Mouse (Mus musculus): ENCODE results near the gene Ube2o. TPM values are rescaled to one million over a fixed set of nuclear protein-coding genes. Genes with fewer than 3 reads are reported as not detected.
A peak's percentile ranks its signal among the peaks of the same experiment; 100 is the strongest.

The Ube2o gene
- total RNA-seq, 2 experiments from 2014 or later: 43.3 to 49.2 TPM

DNA sequence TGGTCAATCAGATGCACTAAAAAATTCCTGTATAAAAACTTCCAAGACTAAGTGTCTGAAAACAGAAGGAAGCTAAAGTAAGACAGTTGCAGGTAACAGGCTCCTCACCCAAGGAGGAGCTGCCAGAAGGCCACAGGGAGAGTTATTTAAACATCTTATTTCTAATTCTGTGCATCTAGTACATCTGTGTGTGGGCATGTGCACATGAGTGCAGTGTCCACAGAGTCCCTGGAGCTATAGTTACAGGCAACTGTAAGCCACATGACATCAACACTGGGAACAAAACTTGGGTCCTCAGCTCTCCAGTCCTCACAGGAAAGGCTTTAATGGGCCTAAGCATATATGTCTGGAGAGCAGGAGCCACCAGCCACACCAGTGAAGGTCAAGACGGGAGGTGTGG is 29.1 kb downstream of the Ube2o start:
- no peak for DNase-seq
- intact Hi-C loops (cut with DNase I): loop anchor here (10.0 kb wide), 1 partner anchor 253 kb away; no protein-coding TSS in a partner anchor

DNA sequence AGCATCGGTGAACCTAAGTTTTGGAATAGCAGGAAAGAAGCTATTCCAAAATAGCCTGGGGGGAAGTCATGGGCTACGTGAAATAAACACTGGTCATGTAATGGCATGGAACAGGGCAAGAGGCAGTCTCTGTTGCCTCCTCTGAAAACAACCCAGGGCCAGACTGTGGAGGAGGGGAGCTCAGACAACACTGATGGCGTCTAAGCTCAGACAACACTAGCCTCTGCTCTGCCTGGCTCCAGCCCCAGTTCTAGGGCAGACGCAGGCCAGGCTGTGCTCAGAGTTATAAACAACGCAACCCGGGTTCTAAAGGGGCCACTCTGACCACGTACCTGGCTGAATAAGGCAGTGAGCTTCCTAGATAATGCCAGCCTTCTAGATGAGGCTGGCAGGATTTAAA is 30.5 kb downstream of the Ube2o start:
- peak in 1 of 2 experiments; percentile 32 for DNase-seq
- intact Hi-C loops (cut with DNase I): loop anchor here (10.0 kb wide), 1 partner anchor 254 kb away; no protein-coding TSS in a partner anchor

DNA sequence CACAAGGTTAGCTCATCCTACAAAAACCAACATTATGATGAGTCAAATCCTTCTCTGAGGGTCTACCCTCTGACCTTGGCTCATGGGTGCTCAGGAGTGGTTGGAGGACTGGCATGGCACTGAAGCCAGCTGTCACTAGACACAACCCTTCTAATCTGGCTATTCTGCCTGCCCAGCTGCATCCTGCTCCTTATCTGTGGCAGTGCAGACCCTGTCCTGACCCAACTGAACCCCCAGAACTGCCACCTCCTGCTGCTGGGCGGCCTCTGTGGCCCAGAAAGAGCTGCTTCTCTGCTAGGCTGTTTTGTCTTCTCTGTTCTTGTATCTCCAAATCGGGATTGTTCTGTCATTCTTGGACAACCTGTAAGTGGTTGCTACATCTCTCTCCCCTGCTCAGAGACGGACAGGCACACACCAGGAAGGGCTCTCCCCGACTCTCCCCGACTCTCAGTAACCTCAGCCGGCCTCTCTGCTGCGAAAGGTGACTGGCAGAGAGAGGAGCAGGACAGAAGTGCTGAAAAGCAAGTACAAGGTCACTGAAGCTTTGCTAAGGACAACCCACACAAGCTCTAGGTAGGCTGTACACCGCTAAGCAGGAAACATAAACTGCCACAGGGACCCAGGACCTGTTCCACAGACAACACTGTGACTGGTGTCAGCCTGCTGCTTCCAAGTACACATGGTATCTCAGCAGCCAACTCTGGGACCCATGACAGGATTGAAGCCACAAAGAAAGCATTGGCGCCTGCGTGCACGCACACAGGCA is 31.8 kb downstream of the Ube2o start:
- intact Hi-C loops (cut with DNase I): loop anchor here (10.0 kb wide), 1 partner anchor 255 kb away; no protein-coding TSS in a partner anchor
- DNase-seq: no peak

DNA sequence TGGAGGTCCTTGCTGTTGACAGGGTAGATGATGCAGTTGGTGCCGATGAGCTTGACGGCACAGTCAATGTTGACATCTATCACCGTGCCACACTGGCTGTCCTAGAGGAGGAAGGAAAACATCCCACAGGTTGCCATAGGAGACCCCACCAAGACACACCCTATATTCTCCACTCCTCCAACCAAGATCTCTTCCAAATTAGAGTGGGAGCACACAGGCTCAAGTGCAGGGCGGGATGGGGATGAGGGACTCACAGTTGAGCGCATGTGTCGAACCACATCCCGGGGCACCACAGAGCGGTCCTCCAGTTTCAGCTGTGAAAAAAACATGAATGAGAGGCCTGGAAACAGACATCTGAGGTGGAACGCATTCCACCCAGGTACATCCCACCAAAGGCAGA is 32.5 kb downstream of the Ube2o start:
- intact Hi-C loops (cut with DNase I): no loop called here
- DNase-seq: no peak

DNA sequence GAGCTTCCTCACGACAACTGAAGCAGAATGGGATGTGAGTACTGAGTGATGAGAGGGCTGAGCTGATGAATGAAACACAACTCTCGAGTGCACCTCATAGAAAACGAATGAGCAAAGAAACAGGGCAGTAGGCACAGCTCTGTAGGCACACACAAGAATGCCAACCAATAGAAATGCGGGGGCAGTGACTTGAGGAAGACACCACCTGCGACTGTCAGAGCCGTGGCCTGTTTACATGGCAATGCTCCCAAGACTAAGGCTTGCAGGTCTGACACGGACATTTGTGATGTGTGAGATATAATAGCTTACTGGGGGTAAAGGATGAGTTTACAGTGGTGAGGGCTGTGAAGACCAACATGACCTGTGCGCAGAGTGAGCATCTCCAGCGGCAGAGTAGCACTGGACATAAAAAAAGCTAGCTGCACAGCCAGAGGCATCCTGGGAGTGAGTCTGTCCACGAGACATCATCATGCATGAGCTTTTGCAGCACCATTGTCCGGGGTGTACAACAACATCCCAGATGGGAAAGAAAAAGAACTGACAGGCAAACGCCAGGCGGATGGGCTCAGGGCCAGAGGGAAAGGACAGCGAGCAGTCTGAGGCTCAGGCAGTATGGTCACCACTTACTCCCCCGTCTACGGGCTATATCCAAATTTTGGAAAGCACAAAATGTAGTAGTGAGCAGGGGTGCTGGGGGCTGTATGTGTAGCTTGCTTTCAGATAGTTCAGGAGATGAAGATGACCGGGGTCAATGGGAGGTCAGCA is 33.8 kb downstream of the Ube2o start:
- intact Hi-C loops (cut with DNase I): no loop called here
- DNase-seq: no peak

DNA sequence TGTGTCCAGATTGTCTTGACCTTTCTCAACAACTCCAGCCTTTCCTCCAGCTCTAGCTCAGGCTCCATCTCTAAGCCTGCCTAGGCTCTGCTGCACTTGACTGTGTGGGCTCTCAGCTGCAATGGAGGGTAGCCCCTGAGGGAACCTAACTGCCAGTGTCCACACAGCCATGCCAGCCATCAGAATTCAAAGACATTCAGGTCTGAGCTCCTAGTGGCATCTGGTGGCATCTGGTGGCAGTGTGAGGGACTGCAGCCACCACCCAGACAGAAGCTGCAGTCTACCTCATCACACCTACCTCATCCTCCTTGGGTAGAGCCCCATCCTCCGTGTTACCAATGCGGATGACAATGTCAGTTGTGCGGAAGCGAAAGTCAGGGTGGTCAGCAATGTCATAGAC is 38.1 kb downstream of the Ube2o start:
- peak; percentile 33 to 57 for DNase-seq

DNA sequence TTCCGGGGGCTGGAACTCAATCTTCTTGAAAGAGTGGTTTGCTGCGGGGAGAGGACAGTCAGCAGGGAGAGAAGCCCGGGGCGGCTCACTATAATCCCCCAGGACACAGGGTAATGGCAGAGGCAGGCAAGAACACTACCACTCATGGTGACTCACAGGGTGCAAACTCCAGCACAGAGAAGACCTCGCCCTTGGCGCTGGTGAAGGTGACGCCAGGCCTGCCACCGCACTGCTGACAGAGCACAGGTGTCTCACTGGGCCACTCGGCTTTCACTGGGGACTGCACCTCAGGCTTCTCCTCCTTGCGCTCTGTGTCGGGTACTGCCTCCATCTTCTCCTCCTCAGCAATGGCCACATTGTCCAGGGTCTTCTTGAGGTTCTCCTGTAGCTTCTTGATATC is 40.1 kb downstream of the Ube2o start:
- intact Hi-C loops (cut with DNase I): no loop called here
- DNase-seq: no peak

More for the DNA sequence above, 38.1 kb downstream of the Ube2o start:
- intact Hi-C loops (cut with DNase I): no loop called here

DNA sequence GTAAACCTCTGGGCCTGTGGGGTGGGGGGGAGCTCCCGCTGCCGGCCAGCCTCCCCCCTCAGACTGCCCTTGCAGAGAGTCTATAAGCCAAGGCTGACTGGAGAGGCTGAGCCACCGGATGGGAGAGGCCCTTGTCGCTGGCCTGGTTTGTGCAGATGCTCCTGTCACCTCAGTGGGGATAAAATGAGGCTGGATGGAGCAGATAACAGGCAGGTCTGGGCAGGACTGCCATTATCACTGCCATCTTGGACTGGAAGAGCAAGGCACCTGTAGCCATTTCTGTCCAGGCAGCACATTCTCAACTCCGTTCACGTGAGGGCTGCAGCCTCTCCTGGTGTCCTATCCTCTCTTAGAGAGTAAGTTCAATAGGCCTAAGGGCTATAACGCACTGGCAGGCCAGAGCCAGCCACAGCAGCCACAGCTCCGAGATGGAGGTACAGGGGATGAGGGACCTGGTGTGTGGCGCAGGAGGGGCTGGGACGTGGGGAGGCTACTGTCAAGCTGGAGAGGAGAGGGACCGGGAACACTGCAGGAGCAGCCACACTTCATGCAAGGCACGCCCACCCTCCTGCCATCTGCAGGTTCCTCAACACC is 43.0 kb downstream of the Ube2o start:
- intact Hi-C loops (cut with DNase I): no loop called here
- DNase-seq: no peak

DNA sequence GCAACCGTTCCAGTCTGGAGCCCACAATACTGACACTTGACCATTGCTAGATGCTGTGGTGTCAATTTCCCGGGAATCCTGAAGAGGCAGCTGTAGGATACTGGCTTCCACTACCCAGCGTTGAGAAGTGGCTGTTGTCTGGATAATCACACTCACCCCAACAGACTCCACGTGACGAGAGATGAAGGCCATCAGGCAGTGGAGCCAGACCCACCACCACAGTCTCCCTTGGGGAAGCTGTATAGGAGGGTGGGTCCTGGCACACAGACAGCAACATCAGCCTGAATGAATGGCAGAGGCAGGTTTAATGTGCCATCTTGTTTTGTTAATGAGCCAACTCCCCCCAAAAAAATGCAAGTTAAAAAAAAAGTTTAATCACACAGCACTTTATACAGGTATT is 43.9 kb downstream of the Ube2o start:
- intact Hi-C loops (cut with DNase I): no loop called here
- DNase-seq: no peak

DNA sequence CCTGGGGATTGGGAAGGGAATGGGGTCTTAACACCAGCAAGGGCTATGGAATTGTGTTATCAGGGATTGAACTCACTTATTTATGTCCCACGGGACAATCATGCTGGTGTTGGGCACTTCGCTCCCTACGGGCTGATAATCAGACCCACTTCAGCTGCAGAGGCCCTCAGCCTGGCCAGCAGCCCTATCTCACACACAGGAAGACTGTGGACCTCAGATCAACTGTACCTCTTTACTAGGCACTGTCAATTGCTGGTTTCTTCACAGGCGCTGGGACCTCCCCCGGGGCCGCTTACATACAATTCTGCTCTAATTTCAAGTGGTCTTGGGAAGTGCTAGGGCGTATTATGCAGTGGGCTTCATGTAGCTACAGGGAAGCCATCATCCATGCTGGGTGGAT is 44.6 kb downstream of the Ube2o start:
- intact Hi-C loops (cut with DNase I): no loop called here
- no peak for DNase-seq

DNA sequence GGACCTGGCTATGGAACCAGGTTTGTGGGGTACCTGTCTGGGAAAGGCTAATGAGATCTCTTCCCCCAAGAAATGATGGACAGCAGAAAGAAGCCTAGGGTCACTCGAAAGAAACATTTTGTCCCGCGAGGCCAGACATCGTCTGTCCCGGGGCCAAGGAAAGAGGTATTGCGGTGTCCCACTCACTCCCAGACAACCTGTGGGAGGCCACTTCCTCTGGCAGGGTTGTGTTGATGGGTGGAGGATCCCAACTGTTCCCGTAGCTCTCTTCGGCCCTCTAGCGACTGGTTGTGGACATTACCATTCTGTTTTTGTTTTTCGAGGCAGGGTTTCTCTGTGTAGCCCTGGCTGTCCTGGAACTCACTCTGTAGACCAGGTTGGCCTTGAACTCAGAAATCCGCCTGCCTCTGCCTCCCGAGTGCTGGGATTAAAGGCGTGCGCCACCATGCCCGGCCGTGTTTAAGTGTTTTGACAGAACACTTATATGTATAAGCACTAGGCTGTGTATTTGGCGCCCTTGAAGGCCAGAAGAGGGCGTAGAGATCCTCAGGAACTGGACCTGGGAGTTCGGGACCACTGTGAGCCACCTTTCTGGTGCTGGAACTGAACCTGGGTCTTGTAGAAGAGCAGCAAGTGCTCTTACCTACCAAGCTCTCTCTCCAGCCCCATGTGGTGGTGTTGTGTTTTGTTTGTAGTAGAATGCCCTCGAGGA is 46.9 kb downstream of the Ube2o start:
- peak; percentile 77 to 82 for DNase-seq
- intact Hi-C loops (cut with DNase I): loop anchor here (1.0 kb wide), 1 partner anchor 33 kb away; no protein-coding TSS in a partner anchor

DNA sequence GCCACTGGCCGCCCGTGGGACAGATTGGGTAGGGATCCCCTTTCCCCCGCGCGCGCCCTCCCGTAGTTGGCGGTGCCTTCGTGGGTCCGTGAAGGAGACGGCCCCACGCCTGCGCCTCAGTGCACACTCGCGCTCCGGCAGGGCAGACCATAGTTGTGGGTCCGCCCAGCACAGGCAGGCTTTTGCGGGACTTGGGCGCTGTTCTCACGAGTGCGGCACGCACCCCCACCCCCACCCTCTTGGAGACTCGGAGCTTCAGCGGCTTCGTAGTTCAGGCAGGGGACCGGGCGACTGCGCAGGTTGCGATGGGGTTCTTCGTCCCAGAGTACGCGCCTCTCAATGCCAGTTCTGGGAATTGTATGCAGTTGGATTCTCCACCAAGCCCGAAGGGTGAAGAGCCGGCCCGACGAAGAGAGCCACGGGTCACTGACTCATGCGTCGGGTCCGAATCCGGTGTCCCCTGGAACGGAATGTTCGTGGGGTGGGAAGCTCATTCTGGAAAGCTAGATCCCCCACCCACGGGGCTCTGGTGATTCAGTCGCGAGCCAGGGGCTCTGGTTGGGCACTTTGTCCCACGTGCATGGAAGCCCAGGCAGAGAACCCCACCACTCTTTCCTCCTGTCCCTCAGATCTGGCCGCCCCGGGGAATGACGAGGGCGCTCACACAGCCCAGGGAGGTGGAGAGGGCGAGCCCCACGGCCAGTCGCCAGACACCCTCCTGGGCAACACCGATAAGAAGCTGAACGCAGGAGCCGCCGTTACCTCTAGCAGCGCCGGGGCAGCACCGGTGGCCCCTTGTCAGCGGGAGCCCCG is 47.7 kb downstream of the Ube2o start:
- intact Hi-C loops (cut with DNase I): loop anchor here (1.0 kb wide), 1 partner anchor 32 kb away; no protein-coding TSS in a partner anchor
- DNase-seq: peak; percentile 36 to 48

DNA sequence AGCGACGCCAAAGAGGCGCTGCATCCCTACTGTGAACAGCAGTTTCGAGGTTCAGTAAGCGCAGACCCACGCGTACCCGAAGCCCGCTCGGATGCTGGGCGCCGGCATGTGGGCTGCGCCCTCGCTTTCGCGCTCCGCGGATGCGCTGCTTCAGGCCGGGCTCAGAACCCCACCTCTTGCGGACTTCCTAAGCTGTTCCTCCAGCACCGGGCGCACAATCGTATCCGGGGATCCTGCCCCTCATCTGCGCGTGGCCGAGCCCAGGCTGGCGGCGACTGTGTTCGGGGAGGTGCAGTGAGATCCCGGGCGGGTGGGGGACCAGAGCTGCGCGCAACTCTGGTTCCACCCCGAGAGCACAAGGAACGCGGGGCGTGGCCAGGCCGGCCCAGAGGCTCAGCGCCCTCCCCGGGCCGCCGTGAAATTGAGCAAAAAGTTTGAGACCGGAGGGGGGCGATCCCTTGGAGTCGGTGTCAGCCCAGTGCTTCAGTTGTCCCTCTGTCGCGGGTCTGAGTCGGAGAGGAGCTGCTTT is 48.4 kb downstream of the Ube2o start:
- DNase-seq: peak; percentile 83 to 85
- intact Hi-C loops (cut with DNase I): no loop called here

DNA sequence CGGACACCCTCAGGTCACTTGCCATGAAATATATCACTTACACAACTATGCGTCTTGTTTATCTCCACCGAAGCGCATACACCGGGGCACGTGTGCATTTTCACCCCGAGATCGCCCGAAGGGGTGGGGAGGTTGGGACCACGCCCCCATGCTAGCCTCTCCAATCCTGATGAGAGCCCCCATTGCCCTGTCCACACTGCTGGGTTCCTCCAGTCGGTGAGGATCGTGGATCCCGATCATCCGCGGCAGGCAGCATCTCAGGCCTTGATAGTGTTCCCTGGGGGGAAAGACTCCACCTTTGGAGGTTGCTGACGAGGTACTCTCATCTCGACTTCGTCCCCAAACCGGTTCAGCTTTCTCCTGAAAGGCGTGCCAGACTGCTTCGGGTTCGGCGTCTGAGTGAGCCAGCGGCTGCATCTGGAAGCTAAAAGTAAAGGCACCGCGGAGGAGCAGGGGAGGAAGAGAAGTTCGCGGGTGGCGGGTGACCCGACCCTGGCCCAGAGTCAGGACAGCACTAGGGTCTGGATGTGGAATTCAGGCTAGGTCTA is 48.9 kb downstream of the Ube2o start:
- intact Hi-C loops (cut with DNase I): no loop called here
- peak; percentile 34 to 40 for DNase-seq

DNA sequence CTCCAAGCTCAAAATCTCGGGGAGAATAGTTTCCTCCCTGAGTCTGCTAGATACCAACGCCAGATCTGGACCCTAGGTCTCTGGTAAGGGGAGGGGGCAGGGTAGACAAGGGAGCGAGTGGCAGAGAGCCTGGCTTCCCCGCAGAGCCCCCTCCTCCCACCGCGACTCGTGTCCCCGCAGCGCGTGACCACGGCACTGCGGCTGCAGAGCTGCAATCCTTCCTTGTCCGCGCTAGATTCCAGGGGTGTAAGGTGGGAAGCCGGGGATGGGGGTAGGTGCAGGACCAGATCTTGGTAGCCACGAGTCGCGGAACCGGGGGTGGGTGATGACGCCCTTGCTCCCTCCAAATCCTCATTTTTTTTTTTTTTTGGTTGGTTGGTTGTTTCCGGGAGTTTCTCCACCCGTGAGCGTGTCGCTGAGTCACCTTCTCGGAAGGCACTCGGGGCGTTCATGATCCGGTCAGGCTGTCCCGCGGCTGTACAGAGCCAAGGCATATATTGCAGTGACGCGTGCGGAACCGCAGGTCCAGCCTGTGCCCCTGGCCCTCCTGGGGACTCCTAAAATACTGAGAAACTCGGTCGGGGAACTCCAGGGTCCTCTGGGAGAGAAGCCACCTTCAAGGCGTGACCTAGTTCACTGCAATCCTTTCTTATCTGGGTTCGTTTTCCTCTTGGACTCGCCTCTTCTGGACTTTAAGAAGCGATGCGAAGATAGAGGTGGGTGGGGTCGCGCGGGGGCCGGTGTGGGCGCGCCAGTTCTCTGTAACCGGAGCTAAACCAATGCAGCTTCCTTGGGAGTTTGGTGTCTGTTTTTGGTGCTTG is 49.7 kb downstream of the Ube2o start:
- DNase-seq: no peak
- intact Hi-C loops (cut with DNase I): no loop called here

DNA sequence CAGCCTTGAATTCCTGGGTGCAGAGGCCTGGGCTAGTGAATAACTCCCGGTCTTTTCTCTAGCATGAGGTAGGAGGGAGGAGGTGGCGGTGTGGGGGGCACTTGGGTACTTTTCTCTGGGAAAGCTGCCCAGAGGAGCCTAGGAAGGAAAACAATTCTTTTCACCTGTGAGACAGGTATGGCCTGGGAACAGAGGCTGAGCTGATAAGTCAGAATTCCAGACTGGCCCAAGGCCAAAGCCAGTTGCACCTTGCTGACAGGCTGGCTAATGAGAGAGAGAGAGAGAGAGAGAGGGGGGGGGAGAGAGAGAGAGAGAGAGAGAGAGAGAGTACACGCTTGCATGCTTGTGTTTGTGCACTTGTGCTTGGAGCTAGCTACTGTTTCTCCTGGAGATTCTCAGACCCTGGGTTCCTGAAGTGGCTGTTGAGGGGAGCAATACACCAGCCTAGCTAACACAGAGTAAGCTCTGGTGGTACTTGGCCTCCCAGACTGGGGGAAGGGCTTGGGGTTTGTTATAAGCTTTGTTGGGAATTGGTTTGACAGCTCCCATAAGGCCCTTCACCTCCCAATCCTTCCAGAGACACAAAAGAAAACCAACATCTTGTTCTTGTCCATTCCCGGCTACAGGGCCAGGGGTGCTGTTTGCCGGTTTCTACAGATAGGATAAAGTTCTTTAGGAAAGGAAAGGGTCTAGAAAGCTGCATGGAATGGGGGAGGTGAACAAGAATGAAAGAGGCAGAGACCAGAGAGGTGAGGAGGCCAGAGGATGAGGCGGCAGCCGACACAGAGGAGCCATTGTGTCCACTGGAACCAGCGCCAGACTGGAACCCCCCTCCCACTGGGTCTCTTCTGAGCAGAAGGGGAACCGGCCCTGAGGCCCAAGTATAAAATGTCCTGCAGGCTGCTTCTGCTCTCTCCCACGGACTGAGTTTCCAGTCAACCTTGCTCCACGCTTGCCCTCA is 50.8 kb downstream of the Ube2o start, which contains the start of gene Sphk1:
Gene Sphk1 (plus strand): TSS at position 739 of the 961 bp plus-strand sequence.
- intact Hi-C loops (cut with DNase I): no loop called here
- no peak for DNase-seq
